9 mouse cellular contexts compared by ENCODE assay signal in the genomic region with DNA sequence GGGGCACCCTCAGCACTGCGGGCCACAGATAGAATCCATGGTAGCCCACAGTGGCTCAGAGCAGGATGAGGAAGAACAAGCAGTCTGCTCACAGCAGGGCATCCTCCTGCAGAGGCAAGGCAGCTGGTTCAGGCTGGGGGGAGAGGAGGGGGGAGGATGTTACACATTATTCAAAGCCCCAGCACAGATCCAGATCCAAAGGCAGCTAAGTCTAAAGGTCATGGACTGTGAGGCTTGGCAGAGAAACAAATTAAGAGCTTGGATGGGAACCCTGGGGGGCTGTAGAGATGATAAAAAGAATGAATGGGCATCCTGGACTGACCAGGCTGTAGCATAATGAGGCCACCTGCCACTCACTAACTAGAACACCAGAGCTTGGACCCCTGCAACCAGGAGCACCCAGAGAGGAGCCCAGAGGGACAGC. TPM values are rescaled to one million over a fixed set of nuclear protein-coding genes. Genes with fewer than 3 reads are reported as not detected.
A peak's percentile ranks its signal among the peaks of the same experiment; 100 is the strongest.
DNase-seq lines count a peak whose midpoint lies in the region; ATAC-seq and TF ChIP-seq lines count a peak whose summit lies in the region.
"Had no signal": no experiment of that assay in that cellular context is flagged by ENCODE, and none has a peak within 500 bp of the region (broad histone marks: within the 10 kb centered on the region; RNA-seq: fewer than 3 reads in every experiment).

No protein-coding gene starts in this region.

- H3K4me2 ChIP-seq in hindbrain, embryonic 12.5 days (replicated peaks), result no peak overlapping the region

- TF ChIP-seq CTCF in layer of hippocampus, adult 2 months (conservative IDR thresholded peaks at IDR 0.05), result no peak
- TF ChIP-seq CTCF in small intestine, adult 2 months (IDR thresholded peaks at IDR 0.05; ENCODE audit: extremely low read depth, insufficient read length, insufficient replicate concordance, low read depth, low read length), result no peak

- peak; percentile 55 for ATAC-seq in hindbrain, embryonic 12.5 days (ENCODE audit: low FRiP score)

- H3K4me3 ChIP-seq in layer of hippocampus, adult 2 months, result no peak overlapping the region
- H3K4me3 ChIP-seq in hindbrain, embryonic 12.5 days, result no peak overlapping the region
- no peak overlapping the region for H3K4me3 ChIP-seq in small intestine, adult 2 months (ENCODE audit: low read depth, low read length)

- no peak for DNase-seq in layer of hippocampus, adult 2 months (ENCODE audit: low spot score in 2 of 2)
- no peak for DNase-seq in layer of hippocampus, postnatal 25 days (ENCODE audit: extremely low spot score in 1 of 2, low spot score in 1 of 2)
- peak; percentile 56 to 76 for DNase-seq in kidney, postnatal 4 days
- no peak for DNase-seq in right cerebral cortex, postnatal 14 days
- DNase-seq in testis, postnatal 10 days (ENCODE audit: low spot score), result no peak
- DNase-seq in layer of hippocampus, adult 9-10 months (ENCODE audit: low spot score), result no peak
- DNase-seq: heart, adult 18-20 months had no signal

- peak overlapping the region; percentile 8; the same call in 1 of the 2 replicates for H3K9ac ChIP-seq in hindbrain, embryonic 12.5 days

- 0 out of 2 replicates have a peak overlapping the region, but pooled peaks have one; percentile 36 for H3K27ac ChIP-seq in layer of hippocampus, adult 2 months
- peak overlapping the region; percentile 55; the same call in 1 of the 2 replicates for H3K27ac ChIP-seq in hindbrain, embryonic 12.5 days
- peak overlapping the region; percentile 5; the same call in 1 of the 2 replicates for H3K27ac ChIP-seq in small intestine, adult 2 months (ENCODE audit: insufficient read depth, low read depth, low read length)

- peaks cover 39% of the 10 kb centered on the region for H3K4me1 ChIP-seq in hindbrain, embryonic 12.5 days
- H3K4me1 ChIP-seq in small intestine, adult 2 months (ENCODE audit: control insufficient read depth, insufficient read depth, insufficient read length, low read length), result peaks cover 62% of the 10 kb centered on the region

- no peak for TF ChIP-seq POLR2A in small intestine, adult 2 months (IDR thresholded peaks at IDR 0.05; ENCODE audit: low read depth, low read length)

- H3K36me3 ChIP-seq in hindbrain, embryonic 12.5 days, result no peaks in the 10 kb centered on the region
- no peaks in the 10 kb centered on the region for H3K36me3 ChIP-seq in small intestine, adult 2 months (ENCODE audit: control insufficient read depth, insufficient read depth, low read length)

- WGBS in hindbrain, embryonic 12.5 days, result 43% methylated on average over 1 of the region's 1 CpGs
- WGBS in small intestine, adult 2 months, result 26% methylated on average over 1 of the region's 1 CpGs

- peaks cover 9% of the 10 kb centered on the region for H3K27me3 ChIP-seq in hindbrain, embryonic 12.5 days
- no peaks in the 10 kb centered on the region for H3K27me3 ChIP-seq in small intestine, adult 2 months (ENCODE audit: control insufficient read depth, insufficient read depth, low read length)

- H3K9me3 ChIP-seq in hindbrain, embryonic 12.5 days (replicated peaks), result no peaks in the 10 kb centered on the region

RNA-seq across cellular contexts. Expression of gene Sorcs2, which starts 28.7 kb away (rescaled TPM):
- total RNA-seq in layer of hippocampus, adult 2 months (2021), result 10 to 100 TPM; 49.2 to 54.8 TPM
- total RNA-seq in layer of hippocampus, postnatal 25 days (2021), result 10 to 100 TPM; 52.4 to 53.8 TPM
- polyA plus RNA-seq in hindbrain, embryonic 12.5 days (2016; fragmentation: Nextera tagmentation; extraction: Ambion mirVana), result 17.2 and 17.5 TPM in 2 replicates
- 3.3 and 5.9 TPM in 2 replicates for polyA plus RNA-seq in small intestine, adult 2 months (2012; rRNA removed)

Comparison
In these comparisons a context has a peak if more than half of its experiments do, and no peak if none do; other contexts are left out.
1. DNase-seq: peak in kidney, postnatal 4 days (2 of 2); none in layer of hippocampus, adult 2 months (0 of 2), layer of hippocampus, postnatal 25 days (0 of 2), right cerebral cortex, postnatal 14 days (single experiment), testis, postnatal 10 days (single experiment) and layer of hippocampus, adult 9-10 months (single experiment).
2. H3K27ac ChIP-seq: peak in every context shown above with its lines; median percentile 55 in hindbrain, embryonic 12.5 days; 36 in layer of hippocampus, adult 2 months; 5 in small intestine, adult 2 months.